Mouse (Mus musculus) testis, postnatal 14 days (tissue): ENCODE results near the gene Fam163b.

Experiments used
- DNase-seq: peaks from one replicate; pipeline ENCODE4 v3.0.0; 2021; ENCODE audit warnings: low spot score

Gene Fam163b

DNA sequence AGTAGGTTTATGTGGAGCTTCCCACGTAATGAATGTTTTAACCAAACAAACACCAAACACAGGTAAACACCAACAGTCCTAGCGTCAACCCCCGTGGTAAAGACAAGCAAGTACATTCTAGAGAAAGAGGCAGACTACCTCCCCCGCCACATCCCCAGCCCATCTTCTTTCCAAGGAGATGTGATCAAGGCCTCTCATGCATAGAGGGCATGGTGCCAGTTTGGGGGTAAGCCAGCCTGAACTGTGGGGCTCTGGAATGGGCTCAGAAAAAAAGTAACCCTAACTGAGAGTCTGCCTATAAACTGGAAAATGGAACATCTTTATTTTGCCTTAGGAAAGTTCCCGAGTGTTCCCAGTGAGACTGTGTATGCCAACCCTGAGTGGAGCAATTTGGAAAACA, 6.4 kb downstream of the Fam163b start:
- DNase-seq: no peak

DNA sequence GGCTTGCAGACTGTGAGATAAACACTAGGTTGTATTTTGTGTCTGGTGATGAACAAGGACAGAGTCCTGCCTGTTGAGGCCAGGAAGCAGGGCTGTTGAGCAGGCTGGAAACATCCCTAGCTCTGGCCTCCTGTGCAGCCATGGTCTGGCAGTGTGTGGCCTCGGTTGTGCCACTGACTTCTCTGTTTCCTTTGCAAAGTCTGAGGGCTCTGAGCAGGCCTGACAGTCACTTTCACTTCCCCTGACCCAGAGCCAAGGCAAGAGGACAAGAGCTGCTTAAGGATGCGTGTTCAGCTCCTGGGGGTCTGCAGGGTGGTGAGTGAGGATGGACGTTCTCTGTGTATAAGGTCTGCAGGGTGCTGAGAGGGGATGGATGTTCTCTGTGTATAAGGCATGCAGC, 13.3 kb downstream of the Fam163b start:
- no peak for DNase-seq

DNA sequence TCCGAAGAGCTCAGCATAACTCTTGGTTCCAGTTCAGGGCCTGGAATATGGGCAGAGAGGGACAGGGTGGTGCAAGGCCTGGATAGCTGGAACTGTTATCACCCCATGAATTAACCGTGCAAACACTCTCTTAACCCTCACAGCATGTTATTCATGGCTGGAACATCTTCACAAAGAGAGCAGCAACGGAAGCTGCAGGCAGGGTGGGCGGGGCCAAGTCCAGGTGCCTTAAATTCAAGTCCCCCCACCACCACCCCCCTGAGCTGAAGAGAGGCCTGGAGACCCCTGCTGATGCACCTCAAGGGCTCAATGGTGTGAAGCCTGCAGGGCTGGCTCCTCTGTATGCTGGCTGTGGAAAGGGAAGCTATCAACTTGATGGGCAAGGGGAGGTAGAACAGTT, 15.8 kb downstream of the Fam163b start:
- DNase-seq: no peak

DNA sequence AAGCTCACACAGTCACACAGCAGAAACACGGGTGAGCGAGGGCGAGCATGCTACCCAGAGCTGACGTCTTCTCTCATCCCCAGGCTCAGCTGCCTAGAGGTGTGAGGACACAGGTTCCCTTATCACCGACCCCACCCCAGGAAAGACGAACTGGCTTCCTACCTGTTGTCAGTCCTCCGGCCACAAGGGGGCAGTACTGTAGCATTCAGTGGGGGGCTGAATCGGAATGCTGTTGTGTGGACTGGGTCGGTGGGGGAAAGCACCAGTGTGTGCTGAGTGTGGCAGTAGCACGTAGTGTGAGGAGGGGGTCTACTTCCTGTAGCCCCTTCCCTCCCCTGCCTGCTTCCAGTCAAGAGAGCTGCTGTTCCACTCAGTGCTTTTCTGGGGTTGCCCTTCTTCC, 16.3 kb downstream of the Fam163b start:
- peak; percentile 31 for DNase-seq

DNA sequence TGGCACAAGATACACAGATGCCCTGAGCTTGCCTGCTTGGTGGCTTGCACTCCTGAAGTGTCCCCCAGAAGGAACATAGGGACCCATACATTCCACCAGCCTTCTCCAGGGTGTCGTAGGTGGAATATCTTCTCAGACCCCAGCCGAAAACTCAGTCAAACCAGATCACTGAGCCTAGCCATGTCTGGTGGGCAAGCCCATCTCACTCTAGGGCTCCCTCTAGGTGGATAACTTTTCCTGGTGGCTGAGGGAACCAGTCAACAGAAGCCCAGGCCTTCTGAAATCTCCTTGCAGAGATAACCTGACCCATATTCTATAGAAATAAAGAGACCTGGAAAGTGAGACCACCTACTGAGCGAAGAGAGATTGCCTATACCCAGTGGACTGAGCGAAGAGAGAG, 19.2 kb downstream of the Fam163b start:
- no peak for DNase-seq

DNA sequence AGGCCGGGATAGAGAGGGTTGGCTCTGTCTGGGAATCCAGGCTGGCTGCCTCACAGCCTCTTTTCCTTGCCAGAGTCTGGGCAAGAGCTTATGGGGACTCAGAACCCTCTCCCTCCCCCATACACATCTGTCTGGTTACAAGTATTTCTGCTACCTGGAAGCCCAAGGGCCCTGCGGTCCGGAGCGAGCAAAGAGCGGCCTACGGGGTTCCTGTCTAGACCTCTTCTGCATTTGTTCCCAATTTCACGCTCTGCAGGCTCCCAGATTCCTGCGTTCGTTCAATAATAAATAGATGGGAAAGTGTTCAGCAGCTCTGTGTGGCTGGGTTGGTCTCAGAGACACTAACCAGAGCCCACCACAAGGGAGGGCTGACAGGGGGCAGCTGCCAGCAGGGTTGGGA, 19.7 kb downstream of the Fam163b start:
- no peak for DNase-seq

DNA sequence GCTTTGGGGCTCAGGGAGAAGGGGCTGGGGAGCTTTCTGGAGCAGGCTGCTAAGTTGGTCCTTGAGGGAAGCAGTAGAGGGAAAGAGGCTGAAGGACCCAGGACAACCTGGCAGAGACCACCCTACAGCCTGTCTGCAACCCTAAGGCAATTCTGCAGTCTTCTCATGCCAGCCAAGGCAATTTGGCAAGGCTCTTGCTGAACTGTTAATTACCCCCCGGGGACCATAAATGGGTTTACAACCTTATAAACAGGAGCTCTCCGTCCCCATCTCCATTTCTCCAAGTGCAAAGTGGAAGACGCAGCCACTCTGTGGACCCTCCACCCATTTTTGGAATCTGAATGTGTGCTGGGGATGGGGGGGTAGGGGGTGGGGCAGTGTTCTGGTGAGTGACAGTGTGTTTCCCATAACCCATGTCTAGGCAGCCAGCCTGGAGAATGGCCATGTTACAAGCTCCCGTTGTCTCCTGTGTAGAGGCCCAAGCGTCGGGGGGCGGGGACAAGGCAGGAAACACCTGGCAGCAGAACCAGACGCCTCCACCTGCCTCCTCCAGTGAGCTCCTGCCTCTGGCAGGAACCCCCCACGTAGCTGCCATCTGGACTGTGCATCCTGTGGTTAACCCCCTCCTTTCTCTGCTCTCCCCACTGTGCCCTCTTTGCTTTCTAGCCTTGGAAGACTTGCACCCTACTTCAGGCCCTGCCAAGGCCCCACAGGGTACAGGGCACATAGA, 20.5 kb downstream of the Fam163b start:
- DNase-seq: peak; percentile 47

DNA sequence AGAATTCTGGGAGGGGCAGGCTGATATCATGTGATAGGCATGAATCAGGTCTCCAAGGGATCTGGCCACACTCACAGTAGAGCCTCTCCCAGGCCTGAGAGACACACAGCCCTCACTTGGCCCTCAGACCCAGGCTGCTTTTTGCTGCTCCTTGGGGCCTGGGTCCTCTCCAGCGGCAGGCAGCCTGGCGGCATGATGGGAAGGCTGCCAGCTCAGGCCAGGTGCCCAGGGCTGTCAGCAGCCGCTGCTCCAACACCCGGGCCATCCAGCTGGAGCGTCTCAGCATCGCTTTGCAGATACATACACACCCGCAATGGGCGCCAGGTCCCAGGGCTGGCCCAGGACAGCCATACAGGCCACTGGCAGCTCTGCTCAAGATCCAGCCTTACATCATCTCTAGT, 22.1 kb downstream of the Fam163b start:
- DNase-seq: no peak

DNA sequence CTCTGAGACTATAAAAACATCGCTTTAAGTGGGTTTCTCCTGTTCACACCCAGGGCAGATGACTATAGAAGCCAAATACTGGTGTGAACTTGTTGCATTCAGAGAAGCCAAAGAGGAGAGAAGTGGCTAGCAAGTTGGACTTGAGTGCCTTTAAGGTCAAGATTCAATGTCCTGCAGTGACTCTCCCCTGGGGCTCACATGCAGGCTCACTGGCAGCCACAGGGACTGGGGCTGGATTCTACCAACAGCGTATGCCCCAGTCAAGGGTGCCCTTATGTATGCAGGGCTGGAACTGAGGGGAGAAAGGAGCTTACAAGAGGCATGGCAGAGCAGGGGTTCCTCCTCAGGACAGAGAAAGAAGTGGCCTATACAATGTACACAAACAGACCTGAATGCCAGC, 22.5 kb downstream of the Fam163b start:
- no peak for DNase-seq

DNA sequence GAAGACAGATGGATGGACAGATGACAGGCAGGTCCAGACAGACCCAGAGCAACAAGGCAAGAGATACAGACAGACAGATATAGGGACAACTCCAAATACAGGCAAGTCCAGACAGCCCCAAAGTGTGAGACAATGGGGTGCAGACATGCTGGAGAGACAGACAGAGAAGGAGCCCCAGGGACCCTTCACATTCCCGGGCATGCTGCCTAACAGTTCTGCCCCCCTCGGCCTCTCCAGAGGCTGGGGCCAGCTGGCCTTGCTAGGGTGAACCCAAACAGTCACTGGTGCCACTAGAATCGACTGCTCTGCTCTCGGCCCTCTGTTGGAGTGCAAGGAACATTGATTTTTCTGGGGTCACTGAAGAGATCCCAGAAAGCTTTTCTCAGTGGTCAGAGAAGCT, 23.8 kb downstream of the Fam163b start:
- no peak for DNase-seq

DNA sequence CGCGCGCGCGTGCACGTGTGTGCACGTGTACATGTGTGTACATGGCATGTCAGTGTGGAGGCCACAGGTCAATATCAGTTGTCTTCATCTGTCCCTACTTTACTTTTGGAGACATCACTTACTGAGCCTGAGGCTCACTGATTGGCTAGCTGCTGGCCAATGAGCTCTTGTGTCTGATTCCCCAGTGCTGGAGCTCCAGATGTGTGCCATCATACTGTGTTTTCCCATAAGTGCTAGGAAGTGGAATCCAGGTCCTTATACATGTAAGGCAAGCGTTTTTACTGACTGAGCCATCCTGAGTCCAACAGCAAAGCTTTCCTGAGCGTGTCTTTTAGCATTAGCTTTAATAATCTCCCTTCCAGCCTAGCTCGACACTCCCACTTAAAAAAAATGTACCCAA, 28.1 kb downstream of the Fam163b start:
- DNase-seq: no peak

DNA sequence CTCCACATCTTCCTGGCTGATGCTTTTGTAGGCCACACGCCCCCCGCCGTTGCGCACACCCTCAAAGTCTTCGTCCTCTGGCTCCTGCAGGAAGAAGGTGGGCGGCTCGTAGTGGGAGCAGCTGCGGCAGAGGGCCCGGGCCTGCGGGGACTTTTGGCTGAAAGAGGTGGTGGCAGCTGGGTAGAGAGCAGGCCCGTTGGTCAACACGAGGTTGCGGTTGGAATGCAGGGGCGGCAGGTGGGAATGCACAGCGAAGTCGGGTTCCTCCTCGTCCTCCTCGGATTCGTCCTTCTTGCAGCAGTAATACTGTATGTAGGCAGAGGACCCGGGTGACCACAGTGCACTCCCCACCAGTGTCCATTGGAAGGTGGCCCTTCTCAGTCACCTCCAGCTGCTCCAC, 29.7 kb downstream of the Fam163b start:
- DNase-seq: no peak

DNA sequence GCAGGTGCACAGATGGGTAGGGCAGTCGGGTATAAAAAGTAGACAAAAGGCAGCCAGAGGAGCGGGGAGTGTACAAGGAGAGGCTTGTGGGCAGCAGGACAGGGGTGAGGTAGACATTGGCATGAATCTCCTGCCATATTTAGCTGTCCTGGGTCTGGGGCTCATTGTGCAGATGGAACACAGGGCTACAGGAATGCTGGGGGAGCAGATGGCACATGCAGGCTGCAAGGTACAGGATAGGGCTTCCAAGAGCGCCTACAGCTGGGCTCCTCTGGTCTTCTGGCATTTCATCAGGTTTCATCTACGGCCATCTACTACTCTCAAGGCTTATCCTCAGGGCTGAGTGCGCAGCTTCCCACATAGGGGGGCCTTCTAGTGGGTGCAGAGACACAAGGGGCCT, 33.2 kb downstream of the Fam163b start:
- DNase-seq: no peak

DNA sequence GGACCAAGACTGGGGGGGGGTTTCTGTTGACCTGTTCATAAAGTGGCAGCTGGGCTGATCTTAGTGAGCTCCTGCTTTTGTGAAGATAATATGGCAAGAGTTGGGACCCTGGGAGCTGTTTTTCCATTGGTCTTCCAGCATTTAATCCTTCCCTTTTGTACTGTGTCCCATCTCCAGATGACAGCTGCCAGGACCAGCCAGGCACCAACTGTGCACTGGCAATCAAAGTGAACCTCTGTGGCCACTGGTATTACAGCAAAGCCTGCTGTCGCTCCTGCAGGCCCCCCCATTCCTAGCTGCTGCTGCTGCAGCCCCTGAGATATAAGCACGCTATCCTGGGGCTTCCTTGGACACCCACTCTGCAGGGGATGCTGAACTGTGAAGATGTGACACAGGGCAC, 34.1 kb downstream of the Fam163b start:
- no peak for DNase-seq

DNA sequence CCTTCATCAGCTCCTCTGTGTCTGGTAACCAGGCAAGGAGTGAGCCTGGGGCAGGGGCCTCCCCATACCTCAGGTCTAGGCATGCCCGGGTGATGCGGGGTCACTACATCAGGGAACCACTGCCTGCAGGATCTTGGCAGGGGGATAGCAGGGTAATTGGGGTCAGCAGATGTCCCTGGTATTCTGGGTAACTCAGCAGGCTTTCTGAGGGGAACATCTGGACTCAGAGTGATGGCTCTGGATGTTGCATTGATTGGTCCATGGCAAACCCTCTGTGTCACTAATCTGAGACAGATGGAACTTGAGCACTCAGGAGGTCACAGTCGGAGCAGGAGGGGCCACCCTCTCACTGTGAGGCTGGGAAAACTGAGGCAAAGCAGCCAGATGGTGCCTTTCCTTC, 35.5 kb downstream of the Fam163b start:
- no peak for DNase-seq

DNA sequence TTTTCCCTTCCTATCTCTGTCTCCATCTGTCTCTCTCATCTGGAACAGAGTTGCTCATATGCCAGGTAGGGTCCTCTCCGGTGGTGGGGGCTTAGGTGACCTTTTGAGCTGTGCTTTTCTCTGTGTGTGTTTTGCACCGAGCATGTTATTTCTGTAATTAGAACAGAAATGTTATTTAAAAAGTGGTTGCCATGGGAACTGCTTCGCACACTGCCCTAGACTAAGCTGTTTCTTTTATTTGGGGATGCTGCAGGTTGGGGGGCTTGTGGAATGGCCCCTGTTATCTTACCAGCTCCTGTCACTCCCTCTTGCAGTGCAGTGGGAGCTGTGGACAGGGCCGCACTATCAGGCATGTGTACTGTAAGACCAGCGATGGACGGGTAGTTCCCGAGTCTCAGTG, 38.7 kb downstream of the Fam163b start:
- DNase-seq: no peak

DNA sequence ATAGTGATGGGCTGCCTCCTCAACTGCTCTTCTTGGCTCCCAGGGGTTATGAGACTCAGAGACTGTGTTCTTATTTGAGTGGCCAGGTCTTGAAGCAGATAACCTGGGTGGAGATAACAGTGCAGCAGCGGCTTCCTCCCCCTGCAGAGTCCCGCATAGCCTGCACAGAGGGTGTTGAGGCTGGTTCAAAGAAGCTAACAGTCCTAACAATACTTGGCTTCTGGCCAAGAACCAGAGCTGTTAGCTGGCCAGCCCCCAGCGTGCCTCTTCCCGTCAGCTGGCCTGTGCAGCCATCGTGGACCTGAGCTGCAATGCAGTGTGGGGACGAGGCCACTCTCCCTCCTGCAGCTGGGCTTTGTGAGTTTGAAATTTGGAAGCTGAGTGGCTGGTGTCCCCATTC, 44.5 kb downstream of the Fam163b start:
- no peak for DNase-seq

DNA sequence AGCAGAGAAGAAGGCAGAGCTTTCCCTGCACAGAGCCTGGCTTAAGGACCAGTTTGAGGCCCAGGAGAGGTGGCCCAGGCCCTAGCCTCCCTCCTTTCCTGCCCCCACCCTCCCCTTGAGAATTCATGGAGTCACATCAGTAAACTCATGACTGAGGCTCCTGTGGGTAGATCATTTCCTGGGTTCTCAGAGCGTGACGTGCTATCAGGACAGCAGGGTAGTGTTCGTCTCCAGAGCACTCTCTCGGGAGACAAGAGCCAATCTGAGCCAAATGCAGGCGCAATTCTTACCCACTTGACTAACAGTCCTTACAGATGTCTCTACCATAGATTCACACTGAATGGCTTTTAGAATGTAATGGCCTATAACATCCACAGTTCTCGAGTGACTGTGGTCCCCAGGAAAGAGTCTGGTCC, 45.0 kb downstream of the Fam163b start:
- DNase-seq: no peak

DNA sequence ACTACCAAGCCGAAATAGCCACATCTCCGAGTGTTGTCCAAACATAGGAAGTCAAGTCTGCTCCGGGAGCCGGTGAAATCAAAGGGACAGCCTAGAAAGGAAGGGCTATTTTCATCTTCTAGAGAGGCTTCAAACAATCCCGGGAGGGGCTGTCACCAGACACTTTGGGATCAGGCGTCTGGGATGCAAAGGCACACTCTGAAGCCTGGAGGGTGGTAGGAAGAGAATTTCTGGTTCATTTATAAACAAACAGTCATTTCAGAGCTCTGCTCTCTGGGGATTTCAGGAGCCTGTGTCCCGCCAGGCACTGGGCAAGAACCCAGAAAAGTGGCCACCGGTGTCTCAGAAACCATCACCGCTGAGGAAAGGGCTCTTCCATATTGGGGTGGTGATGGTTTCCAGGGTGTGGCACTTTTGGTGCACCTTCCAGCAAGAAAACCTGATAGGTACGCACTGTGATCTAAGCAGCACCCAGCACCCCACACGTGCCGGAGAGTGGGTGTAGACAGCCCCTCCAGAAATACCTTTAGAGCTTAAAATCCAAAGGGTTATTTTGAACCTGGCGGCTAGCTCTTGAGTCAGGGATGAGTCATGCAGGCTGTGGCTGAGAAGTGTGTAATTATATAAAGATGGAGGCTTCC, 45.8 kb downstream of the Fam163b start:
- DNase-seq: no peak

DNA sequence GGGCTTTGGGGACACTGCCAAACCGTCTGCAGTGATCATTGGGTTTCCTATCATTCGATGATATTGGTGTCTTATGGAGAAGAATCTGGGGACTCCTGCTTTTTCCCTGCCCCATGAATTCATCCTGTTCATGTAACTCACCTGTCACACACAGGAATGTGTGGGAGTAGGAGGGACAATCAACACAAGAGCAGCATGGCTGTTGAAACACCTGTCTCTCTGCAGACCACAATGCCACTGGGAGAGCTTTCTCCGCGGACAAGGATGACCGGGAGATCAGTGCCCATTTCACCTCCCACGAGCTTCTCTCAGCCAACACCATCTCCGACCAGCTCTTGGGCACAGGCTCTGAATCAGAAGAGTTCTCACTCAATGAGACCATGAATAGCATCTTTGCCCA, 47.1 kb downstream of the Fam163b start:
- DNase-seq: no peak

DNA sequence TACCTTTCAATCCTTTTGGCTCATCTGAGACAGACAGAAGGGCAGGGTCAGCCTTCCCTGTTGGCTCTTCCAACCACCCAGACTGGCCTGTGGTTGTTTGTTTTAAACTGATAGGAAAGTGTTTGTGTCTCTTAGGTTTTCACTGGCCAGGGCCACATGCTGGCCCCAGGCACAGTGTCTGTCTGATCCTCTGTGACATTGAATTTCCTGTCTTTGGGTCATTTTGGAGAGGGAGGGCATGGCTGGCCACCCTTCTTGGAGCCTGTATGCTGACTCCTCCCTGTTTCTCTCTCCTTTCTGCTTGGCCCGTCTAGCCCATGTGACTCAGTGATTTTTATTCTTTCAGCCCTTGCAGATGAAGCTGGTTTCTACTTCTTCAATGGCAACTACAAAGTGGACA, 53.1 kb downstream of the Fam163b start:
- DNase-seq: no peak

DNA sequence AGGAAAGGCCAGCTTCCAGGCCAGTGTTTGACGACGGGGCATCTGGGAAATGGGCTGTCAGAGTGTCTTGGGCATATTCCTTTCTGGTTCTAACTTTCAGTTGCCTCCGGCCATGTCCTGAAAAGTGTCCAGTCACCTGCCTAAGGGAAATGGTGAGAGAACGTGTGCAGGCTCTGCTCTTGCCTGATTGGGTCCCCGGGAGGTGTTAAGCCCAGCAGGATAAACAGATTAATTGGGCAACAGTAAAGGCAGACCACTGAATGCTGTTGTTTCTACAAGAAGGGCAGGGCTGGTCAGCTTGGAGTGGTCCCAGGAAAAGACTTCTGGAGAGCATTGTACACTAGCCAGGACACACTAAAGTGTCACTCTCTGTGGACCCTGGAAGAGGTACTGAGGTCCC, 53.6 kb downstream of the Fam163b start:
- no peak for DNase-seq

DNA sequence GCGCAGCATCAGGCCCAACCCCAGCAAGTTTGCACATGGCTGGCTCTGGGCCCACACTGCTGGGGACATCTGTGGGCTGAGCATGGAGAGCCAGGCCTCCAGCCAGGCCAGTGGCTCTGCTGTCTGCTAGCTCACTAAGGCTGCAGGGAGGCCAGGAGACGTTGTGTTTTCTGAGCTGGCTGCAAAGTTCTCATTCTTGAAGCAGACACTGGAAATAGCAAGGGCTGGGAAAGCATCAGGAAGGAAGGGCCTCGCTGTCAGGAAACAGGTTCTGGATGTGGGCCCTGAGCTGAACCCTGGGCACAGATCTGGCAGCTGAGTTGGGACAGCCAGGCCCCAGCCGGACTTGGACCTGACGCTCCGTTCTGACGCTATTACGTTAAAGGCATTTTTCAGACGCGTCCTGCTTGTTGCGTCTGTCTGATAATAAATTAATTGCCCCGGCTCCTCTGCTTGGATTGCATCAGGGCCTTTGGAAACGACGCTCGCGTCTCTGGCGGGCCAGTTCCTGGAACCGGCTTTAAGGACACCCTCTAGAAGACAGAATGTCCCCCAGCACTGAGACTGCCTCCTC, 54.1 kb downstream of the Fam163b start:
- peak; percentile 51 for DNase-seq

DNA sequence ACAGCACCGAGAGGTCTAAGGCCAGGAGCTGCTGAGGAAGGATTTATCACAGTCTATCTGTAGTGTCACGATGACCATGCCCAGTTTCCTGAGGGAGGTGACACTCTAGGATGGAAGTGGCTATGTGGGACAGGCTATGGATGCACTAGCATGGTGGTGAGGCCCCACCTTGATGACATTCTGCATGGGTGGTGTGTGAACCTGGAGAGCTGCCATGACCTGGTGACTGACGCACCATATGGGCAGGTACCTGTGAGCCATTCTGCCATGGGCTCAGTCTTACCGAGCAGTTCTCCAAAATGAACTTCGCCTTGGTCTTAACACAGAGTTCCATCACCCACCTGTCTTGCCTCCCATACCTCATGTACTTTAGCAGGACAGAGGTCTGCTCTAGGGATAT, 54.7 kb downstream of the Fam163b start:
- no peak for DNase-seq
